ENCODE assay signal across 9 mouse cellular contexts in genomic region chr2:31815367-31815766, GRCm38 (mm10). TPM values are rescaled to one million over a fixed set of nuclear protein-coding genes. Genes with fewer than 3 reads are reported as not detected.
DNase-seq lines count a peak whose midpoint lies in the region; ATAC-seq and TF ChIP-seq lines count a peak whose summit lies in the region.
"Had no signal": no experiment of that assay in that cellular context is flagged by ENCODE, and none has a peak within 500 bp of the region (broad histone marks: within the 10 kb centered on the region; RNA-seq: fewer than 3 reads in every experiment).

No protein-coding gene starts in this region.

- peak; percentile 79; the same call in 1 of the 2 replicates for TF ChIP-seq CTCF in small intestine, adult 2 months (IDR thresholded peaks at IDR 0.05; ENCODE audit: extremely low read depth, insufficient read length, insufficient replicate concordance, low read depth, low read length)

- intact Hi-C loops in heart, postnatal 36 days (cut with DNase I) = loop anchor here (2.0 kb wide), 1 partner anchor 99 kb away; no protein-coding TSS in a partner anchor

- ATAC-seq in forebrain, embryonic 11.5 days (replicated peaks; ENCODE audit: low FRiP score) = no peak
- no peak; the same call in 1 of the 2 replicates for ATAC-seq in forebrain, embryonic 13.5 days
- ATAC-seq: Patski had no signal

- no peaks in the 10 kb centered on the region for H3K4me1 ChIP-seq in forebrain, embryonic 11.5 days (replicated peaks; ENCODE audit: control insufficient read depth, insufficient read depth, low read length)
- peaks cover 4% of the 10 kb centered on the region for H3K4me1 ChIP-seq in forebrain, embryonic 13.5 days
- H3K4me1 ChIP-seq in small intestine, adult 2 months (ENCODE audit: control insufficient read depth, insufficient read depth, insufficient read length, low read length) = no peaks in the 10 kb centered on the region

- H3K9ac ChIP-seq in forebrain, embryonic 11.5 days (ENCODE audit: low read length) = no peak overlapping the region
- no peak overlapping the region for H3K9ac ChIP-seq in forebrain, embryonic 13.5 days

- no peaks in the 10 kb centered on the region for H3K36me3 ChIP-seq in forebrain, embryonic 11.5 days (ENCODE audit: control insufficient read depth, insufficient read depth, low read length)
- H3K36me3 ChIP-seq in forebrain, embryonic 13.5 days (ENCODE audit: poor library complexity, severe bottlenecking) = no peaks in the 10 kb centered on the region
- no peaks in the 10 kb centered on the region for H3K36me3 ChIP-seq in small intestine, adult 2 months (ENCODE audit: control insufficient read depth, insufficient read depth, low read length)

- no peak overlapping the region for H3K4me2 ChIP-seq in forebrain, embryonic 11.5 days (ENCODE audit: low read depth, low read length, severe bottlenecking)
- no peak overlapping the region for H3K4me2 ChIP-seq in forebrain, embryonic 13.5 days

- TF ChIP-seq POLR2A in small intestine, adult 2 months (IDR thresholded peaks at IDR 0.05; ENCODE audit: low read depth, low read length) = no peak

- H3K4me3 ChIP-seq in forebrain, embryonic 11.5 days (ENCODE audit: low read depth, low read length) = no peak overlapping the region
- H3K4me3 ChIP-seq in forebrain, embryonic 13.5 days = no peak overlapping the region
- H3K4me3 ChIP-seq in small intestine, adult 2 months (ENCODE audit: low read depth, low read length) = no peak overlapping the region

- H3K9me3 ChIP-seq in forebrain, embryonic 11.5 days (ENCODE audit: control insufficient read depth, low read length) = no peaks in the 10 kb centered on the region
- H3K9me3 ChIP-seq in forebrain, embryonic 13.5 days (replicated peaks) = no peaks in the 10 kb centered on the region

- DNase-seq in forebrain, embryonic 11.5 days (ENCODE audit: low spot score) = peak; percentile 81
- peak; percentile 78 for DNase-seq in adipocyte (ENCODE audit: low spot score)
- peak; percentile 54 to 68 for DNase-seq in cerebellum, postnatal 4 days (ENCODE audit: low spot score in 2 of 2)
- DNase-seq in heart, postnatal 36 days = peak; percentile 35 to 52
- peak; percentile 83 to 88 for DNase-seq in kidney, postnatal 4 days
- peak; percentile 58 for DNase-seq in lung, postnatal 25 days (ENCODE audit: low spot score)

- no peaks in the 10 kb centered on the region for H3K27me3 ChIP-seq in forebrain, embryonic 11.5 days (ENCODE audit: control insufficient read depth, insufficient read depth, low read length)
- H3K27me3 ChIP-seq in forebrain, embryonic 13.5 days = peaks cover 13% of the 10 kb centered on the region; the same call in 1 of the 2 replicates
- no peaks in the 10 kb centered on the region for H3K27me3 ChIP-seq in small intestine, adult 2 months (ENCODE audit: control insufficient read depth, insufficient read depth, low read length)

- H3K27ac ChIP-seq in forebrain, embryonic 11.5 days (ENCODE audit: low read depth, low read length) = no peak overlapping the region
- no peak overlapping the region for H3K27ac ChIP-seq in forebrain, embryonic 13.5 days
- no peak overlapping the region for H3K27ac ChIP-seq in small intestine, adult 2 months (ENCODE audit: insufficient read depth, low read depth, low read length)

- WGBS in forebrain, embryonic 11.5 days = 31% methylated on average over 5 of the region's 5 CpGs
- WGBS in forebrain, embryonic 13.5 days = 19% methylated on average over 5 of the region's 5 CpGs
- 21% methylated on average over 5 of the region's 5 CpGs for WGBS in small intestine, adult 2 months

RNA-seq across cellular contexts. Expression of gene Qrfp, which starts 5.0 kb away (rescaled TPM):
- polyA plus RNA-seq in forebrain, embryonic 11.5 days (2014; fragmentation: Nextera tagmentation; extraction: Ambion mirVana) = 0.16 and 0.24 TPM in 2 replicates
- polyA plus RNA-seq in forebrain, embryonic 13.5 days (2015; fragmentation: Nextera tagmentation; extraction: Ambion mirVana) = 0.13 and 0.19 TPM in 2 replicates
- not detected for total RNA-seq in heart, postnatal 36 days (2021)
- 0.06 and 0.11 TPM in 2 replicates for polyA plus RNA-seq in small intestine, adult 2 months (2012; rRNA removed)
- polyA plus RNA-seq: Patski had no signal

RNA-seq across cellular contexts. Expression of gene Fibcd1, which starts 30.4 kb away (rescaled TPM):
- 0.24 and 0.39 TPM in 2 replicates for polyA plus RNA-seq in forebrain, embryonic 11.5 days (2014; fragmentation: Nextera tagmentation; extraction: Ambion mirVana)
- 1.2 and 1.5 TPM in 2 replicates for polyA plus RNA-seq in forebrain, embryonic 13.5 days (2015; fragmentation: Nextera tagmentation; extraction: Ambion mirVana)
- total RNA-seq in heart, postnatal 36 days (2021) = not detected
- polyA plus RNA-seq in small intestine, adult 2 months (2012; rRNA removed) = 0.30 and 0.91 TPM in 2 replicates
